Mouse (Mus musculus): Measurements from ENCODE around the gene Hmox1. TPM values are rescaled to one million over a fixed set of nuclear protein-coding genes. Genes with fewer than 3 reads are reported as not detected.
A peak's percentile ranks its signal among the peaks of the same experiment; 100 is the strongest.

Hmox1 gene
- polyA plus RNA-seq, 1 experiment from 2014 or later: 14.6 TPM

DNA sequence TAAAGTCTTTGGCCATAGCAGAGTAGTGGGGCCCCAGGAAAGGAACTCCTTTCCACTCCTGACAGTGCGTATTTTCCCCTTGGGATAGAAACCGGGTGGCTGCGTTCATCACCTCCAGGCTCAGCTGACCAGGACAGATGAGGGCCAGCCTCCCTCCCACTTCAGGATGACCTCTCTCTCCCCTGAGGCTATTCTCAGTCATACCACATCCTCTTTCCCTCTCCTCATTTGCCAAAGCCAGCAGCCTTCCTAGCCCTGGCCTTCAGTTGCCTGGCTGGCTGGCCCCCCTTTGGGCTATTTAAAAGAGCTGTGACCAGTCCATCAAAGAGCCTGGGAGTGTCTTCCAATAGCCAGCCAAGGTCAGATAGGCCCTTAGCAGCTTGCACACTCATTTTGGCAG, 30.1 kb upstream of the Hmox1 start:
- Histone ChIP-seq H3K9ac (ENCODE audit: low read length) (no peak overlapping the region), H3K4me1 (ENCODE audit: control insufficient read depth in 2 of 2, insufficient read depth in 2 of 2, low read length in 2 of 2) (peaks cover 2 to 8% of the 10 kb centered on the region in 2 experiments; a peak in 1 of 4 replicates), H3K36me3 (ENCODE audit: control insufficient read depth, insufficient read depth, low read length) (peaks cover 80% of the 10 kb centered on the region), H3K9me3 (ENCODE audit: control insufficient read depth, low read length) (no peaks in the 10 kb centered on the region), H3K27me3 (ENCODE audit: control insufficient read depth, insufficient read depth, low read length) (no peaks in the 10 kb centered on the region), H3K4me3 (ENCODE audit: control insufficient read depth in 1 of 2, insufficient read depth in 1 of 2, low read depth in 1 of 2, low read length in 2 of 2) (no peak overlapping the region), H3K27ac (replicated peaks in 1 of 2; ENCODE audit: control insufficient read depth in 1 of 2, insufficient read depth in 1 of 2, low read depth in 2 of 2, low read length in 2 of 2) (no peak overlapping the region), H3K4me2 (ENCODE audit: low read length) (no peak overlapping the region)
- 51% methylated on average over 3 of the region's 3 CpGs for WGBS
- ATAC-seq (ENCODE audit: insufficient number of reproducible peaks, insufficient read depth, low FRiP score, low read depth): no peak

DNA sequence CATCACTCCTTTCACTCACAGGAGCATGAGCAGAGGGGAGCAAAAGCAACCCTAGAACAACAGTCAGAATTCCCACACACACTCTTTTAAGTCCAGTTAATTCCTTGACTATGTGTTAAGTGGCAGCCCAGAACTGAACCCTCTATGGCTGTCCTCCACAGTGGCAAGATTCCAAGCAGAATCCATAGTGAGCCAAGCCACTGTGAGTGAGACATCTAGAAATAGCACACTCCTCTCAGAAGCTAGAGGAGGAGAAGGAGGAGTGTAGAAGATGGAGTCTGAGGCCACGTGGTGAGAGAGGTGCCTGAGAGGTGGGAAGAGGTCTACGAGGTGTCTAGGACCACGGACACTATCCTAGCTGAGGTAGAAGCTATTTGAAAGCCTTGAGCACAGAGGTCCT, 28.6 kb upstream of the Hmox1 start:
- no peak for ATAC-seq (ENCODE audit: insufficient number of reproducible peaks, insufficient read depth, low FRiP score, low read depth)
- H3K36me3 ChIP-seq (ENCODE audit: control insufficient read depth, insufficient read depth, low read length): peaks cover 73% of the 10 kb centered on the region

DNA sequence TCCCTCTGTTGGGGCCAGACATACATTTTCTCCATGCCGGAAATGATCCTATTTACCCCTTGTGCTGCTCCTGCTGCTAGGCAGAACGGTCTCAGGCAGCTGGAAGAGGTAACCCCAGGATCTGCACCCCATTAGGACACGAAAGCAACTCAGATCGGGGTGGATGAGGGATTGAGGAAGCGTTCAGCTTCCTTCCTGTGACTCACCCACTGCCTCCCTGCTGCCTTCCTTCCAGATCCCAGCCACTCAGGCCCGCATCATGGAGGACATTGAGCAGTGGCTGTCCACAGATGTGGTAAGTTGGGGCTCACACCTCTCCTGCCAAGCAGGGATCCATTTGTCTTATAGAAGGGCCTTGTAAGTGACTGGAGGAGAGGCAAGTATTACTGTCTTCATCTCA, 26.1 kb upstream of the Hmox1 start:
- ATAC-seq (ENCODE audit: insufficient number of reproducible peaks, insufficient read depth, low FRiP score, low read depth): no peak

More for the DNA sequence above, 28.6 kb upstream of the Hmox1 start:
- H3K4me2 ChIP-seq (ENCODE audit: low read length): no peak overlapping the region
- H3K4me3 ChIP-seq (ENCODE audit: control insufficient read depth in 1 of 2, insufficient read depth in 1 of 2, low read depth in 1 of 2, low read length in 2 of 2): no peak overlapping the region
- no peaks in the 10 kb centered on the region for H3K27me3 ChIP-seq (ENCODE audit: control insufficient read depth, insufficient read depth, low read length)
- no peaks in the 10 kb centered on the region for H3K9me3 ChIP-seq (ENCODE audit: control insufficient read depth, low read length)
- no peak overlapping the region for H3K27ac ChIP-seq (replicated peaks in 1 of 2; ENCODE audit: control insufficient read depth in 1 of 2, insufficient read depth in 1 of 2, low read depth in 2 of 2, low read length in 2 of 2)
- 65% methylated on average over 3 of the region's 3 CpGs for WGBS
- H3K9ac ChIP-seq (ENCODE audit: low read length): no peak overlapping the region
- H3K4me1 ChIP-seq (ENCODE audit: control insufficient read depth in 2 of 2, insufficient read depth in 2 of 2, low read length in 2 of 2): peaks cover 2 to 8% of the 10 kb centered on the region in 2 experiments; a peak in 1 of 4 replicates

DNA sequence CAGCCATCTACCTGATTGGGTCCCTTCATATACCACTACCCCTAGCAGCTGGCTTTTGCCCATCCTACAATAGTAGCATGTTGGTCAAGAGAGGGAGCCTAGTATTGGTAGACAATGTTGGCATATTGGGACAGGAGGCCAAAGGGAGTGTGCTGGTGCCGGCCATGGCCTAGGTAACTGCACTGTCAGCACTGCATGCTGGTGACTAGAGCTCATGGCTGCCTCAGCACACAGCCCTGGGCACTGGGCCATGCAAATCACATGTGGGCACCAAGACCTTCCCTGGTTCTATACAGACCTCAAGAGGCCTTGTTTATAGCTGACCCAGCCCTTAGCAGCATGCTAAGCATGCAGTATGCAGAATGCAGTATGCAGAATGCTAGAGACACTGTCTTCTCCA, 23.1 kb upstream of the Hmox1 start:
- no peak overlapping the region for H3K4me3 ChIP-seq (ENCODE audit: control insufficient read depth in 1 of 2, insufficient read depth in 1 of 2, low read depth in 1 of 2, low read length in 2 of 2)
- WGBS: 79% methylated on average over 1 of the region's 1 CpGs
- H3K9ac ChIP-seq (ENCODE audit: low read length): no peak overlapping the region
- 0 out of 2 replicates have a peak, but pooled peaks have one; percentile 27 for ATAC-seq (ENCODE audit: insufficient number of reproducible peaks, insufficient read depth, low FRiP score, low read depth)
- peaks cover 32% of the 10 kb centered on the region for H3K36me3 ChIP-seq (ENCODE audit: control insufficient read depth, insufficient read depth, low read length)
- H3K4me1 ChIP-seq (ENCODE audit: control insufficient read depth in 2 of 2, insufficient read depth in 2 of 2, low read length in 2 of 2): no peaks in the 10 kb centered on the region
- H3K27ac ChIP-seq (replicated peaks in 1 of 2; ENCODE audit: control insufficient read depth in 1 of 2, insufficient read depth in 1 of 2, low read depth in 2 of 2, low read length in 2 of 2): no peak overlapping the region
- no peaks in the 10 kb centered on the region for H3K9me3 ChIP-seq (ENCODE audit: control insufficient read depth, low read length)
- no peaks in the 10 kb centered on the region for H3K27me3 ChIP-seq (ENCODE audit: control insufficient read depth, insufficient read depth, low read length)
- no peak overlapping the region for H3K4me2 ChIP-seq (ENCODE audit: low read length)

More for the DNA sequence above, 26.1 kb upstream of the Hmox1 start:
- H3K36me3 ChIP-seq (ENCODE audit: control insufficient read depth, insufficient read depth, low read length): peaks cover 48% of the 10 kb centered on the region
- WGBS: 68% methylated on average over 6 of the region's 6 CpGs
- no peaks in the 10 kb centered on the region for H3K27me3 ChIP-seq (ENCODE audit: control insufficient read depth, insufficient read depth, low read length)
- H3K4me2 ChIP-seq (ENCODE audit: low read length): no peak overlapping the region
- H3K27ac ChIP-seq (replicated peaks in 1 of 2; ENCODE audit: control insufficient read depth in 1 of 2, insufficient read depth in 1 of 2, low read depth in 2 of 2, low read length in 2 of 2): no peak overlapping the region
- H3K9ac ChIP-seq (ENCODE audit: low read length): no peak overlapping the region
- H3K4me3 ChIP-seq (ENCODE audit: control insufficient read depth in 1 of 2, insufficient read depth in 1 of 2, low read depth in 1 of 2, low read length in 2 of 2): no peak overlapping the region
- H3K4me1 ChIP-seq (ENCODE audit: control insufficient read depth in 2 of 2, insufficient read depth in 2 of 2, low read length in 2 of 2): peaks cover 2 to 8% of the 10 kb centered on the region in 2 experiments; a peak in 1 of 4 replicates
- no peaks in the 10 kb centered on the region for H3K9me3 ChIP-seq (ENCODE audit: control insufficient read depth, low read length)

DNA sequence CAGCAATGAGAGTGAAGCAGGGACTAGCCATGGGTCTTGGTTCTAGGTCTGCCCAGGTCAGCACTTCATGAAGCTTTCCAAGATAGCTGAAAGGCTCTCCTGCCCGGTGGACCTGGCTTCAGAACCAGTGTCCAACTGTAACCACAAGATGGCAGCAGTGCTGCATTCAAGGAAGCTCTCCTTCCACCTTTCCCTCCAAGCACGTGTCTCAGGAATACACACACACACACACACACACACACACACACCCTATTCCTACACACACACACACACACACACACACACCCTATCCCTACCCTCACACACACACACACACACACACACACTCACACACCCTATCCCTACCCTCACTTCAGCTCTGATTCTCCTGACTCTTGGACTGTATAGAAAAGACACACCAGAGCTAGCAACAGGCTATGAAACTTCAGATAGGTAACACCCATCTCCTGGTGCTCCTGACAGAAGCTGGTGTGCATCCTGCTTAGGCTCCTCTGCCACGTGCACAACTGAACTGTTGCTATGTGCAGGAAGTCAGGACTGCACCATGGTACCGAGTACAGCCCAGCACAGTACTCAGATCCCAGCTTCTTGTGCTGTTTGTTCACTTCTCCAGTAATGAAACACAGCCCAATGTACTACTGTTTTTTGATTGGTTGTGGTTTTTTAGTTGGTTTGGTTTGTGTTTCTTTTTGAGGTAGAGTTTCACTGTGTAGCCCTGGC, 21.6 kb upstream of the Hmox1 start:
- ATAC-seq (ENCODE audit: insufficient number of reproducible peaks, insufficient read depth, low FRiP score, low read depth): peak; percentile 37
- no peaks in the 10 kb centered on the region for H3K27me3 ChIP-seq (ENCODE audit: control insufficient read depth, insufficient read depth, low read length)
- 30% methylated on average over 4 of the region's 4 CpGs for WGBS
- no peak overlapping the region for H3K4me2 ChIP-seq (ENCODE audit: low read length)
- peaks cover 18% of the 10 kb centered on the region for H3K36me3 ChIP-seq (ENCODE audit: control insufficient read depth, insufficient read depth, low read length)
- H3K9ac ChIP-seq (ENCODE audit: low read length): no peak overlapping the region
- H3K4me3 ChIP-seq (ENCODE audit: control insufficient read depth in 1 of 2, insufficient read depth in 1 of 2, low read depth in 1 of 2, low read length in 2 of 2): no peak overlapping the region
- H3K27ac ChIP-seq (replicated peaks in 1 of 2; ENCODE audit: control insufficient read depth in 1 of 2, insufficient read depth in 1 of 2, low read depth in 2 of 2, low read length in 2 of 2): no peak overlapping the region
- H3K4me1 ChIP-seq (ENCODE audit: control insufficient read depth in 2 of 2, insufficient read depth in 2 of 2, low read length in 2 of 2): no peaks in the 10 kb centered on the region
- H3K9me3 ChIP-seq (ENCODE audit: control insufficient read depth, low read length): no peaks in the 10 kb centered on the region

DNA sequence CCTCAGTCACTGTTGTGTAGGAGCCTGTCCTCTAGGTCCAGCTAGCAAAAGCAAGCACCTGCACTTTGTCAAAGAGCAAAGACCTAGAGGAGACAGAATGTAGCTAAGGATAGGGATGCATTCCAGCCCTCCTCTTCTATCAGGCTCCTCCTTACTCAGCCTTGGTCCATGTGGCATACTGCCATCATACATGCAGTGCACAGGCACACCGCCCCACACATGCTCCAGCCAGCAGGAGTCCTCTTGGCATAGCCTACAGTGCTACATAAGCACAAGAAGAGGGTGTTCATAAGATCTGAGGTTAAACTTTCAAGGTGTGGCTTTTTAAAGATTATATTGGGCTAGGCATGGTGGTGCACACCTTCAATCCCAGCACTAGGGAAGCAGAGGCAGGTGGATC, 18.5 kb upstream of the Hmox1 start:
- Histone ChIP-seq H3K4me3 (ENCODE audit: control insufficient read depth in 1 of 2, insufficient read depth in 1 of 2, low read depth in 1 of 2, low read length in 2 of 2) (no peak overlapping the region), H3K4me2 (ENCODE audit: low read length) (no peak overlapping the region), H3K36me3 (ENCODE audit: control insufficient read depth, insufficient read depth, low read length) (no peaks in the 10 kb centered on the region), H3K4me1 (ENCODE audit: control insufficient read depth in 2 of 2, insufficient read depth in 2 of 2, low read length in 2 of 2) (no peaks in the 10 kb centered on the region), H3K27me3 (ENCODE audit: control insufficient read depth, insufficient read depth, low read length) (no peaks in the 10 kb centered on the region), H3K9ac (ENCODE audit: low read length) (no peak overlapping the region), H3K9me3 (ENCODE audit: control insufficient read depth, low read length) (no peaks in the 10 kb centered on the region), H3K27ac (replicated peaks in 1 of 2; ENCODE audit: control insufficient read depth in 1 of 2, insufficient read depth in 1 of 2, low read depth in 2 of 2, low read length in 2 of 2) (no peak overlapping the region)
- 90% methylated on average over 1 of the region's 1 CpGs for WGBS
- ATAC-seq (ENCODE audit: insufficient number of reproducible peaks, insufficient read depth, low FRiP score, low read depth): no peak

DNA sequence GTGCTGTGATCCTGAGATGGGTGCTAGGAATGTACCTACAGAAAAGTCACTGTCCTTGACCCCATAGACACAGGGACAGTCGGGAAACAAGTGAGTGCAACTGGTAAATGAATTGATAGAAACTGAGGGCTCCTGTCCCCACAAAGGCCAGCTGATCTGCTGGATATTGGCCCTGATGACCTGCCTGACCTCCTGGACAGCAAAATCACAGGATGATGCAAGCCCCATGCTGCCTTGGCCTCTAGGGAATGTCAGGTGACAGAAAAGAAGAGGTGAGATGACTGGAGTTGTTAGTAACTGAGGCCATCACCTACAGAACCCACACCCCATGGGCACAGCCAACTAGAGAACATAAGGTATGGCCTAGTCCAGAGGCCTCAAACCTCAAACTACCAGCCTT, 15.2 kb upstream of the Hmox1 start:
- no peak overlapping the region for H3K27ac ChIP-seq (replicated peaks in 1 of 2; ENCODE audit: control insufficient read depth in 1 of 2, insufficient read depth in 1 of 2, low read depth in 2 of 2, low read length in 2 of 2)
- H3K9me3 ChIP-seq (ENCODE audit: control insufficient read depth, low read length): no peaks in the 10 kb centered on the region
- H3K4me2 ChIP-seq (ENCODE audit: low read length): no peak overlapping the region
- no peaks in the 10 kb centered on the region for H3K27me3 ChIP-seq (ENCODE audit: control insufficient read depth, insufficient read depth, low read length)
- no peaks in the 10 kb centered on the region for H3K4me1 ChIP-seq (ENCODE audit: control insufficient read depth in 2 of 2, insufficient read depth in 2 of 2, low read length in 2 of 2)
- no peaks in the 10 kb centered on the region for H3K36me3 ChIP-seq (ENCODE audit: control insufficient read depth, insufficient read depth, low read length)
- no peak overlapping the region for H3K9ac ChIP-seq (ENCODE audit: low read length)
- 69% methylated on average over 1 of the region's 1 CpGs for WGBS
- no peak overlapping the region for H3K4me3 ChIP-seq (ENCODE audit: control insufficient read depth in 1 of 2, insufficient read depth in 1 of 2, low read depth in 1 of 2, low read length in 2 of 2)
- ATAC-seq (ENCODE audit: insufficient number of reproducible peaks, insufficient read depth, low FRiP score, low read depth): no peak

DNA sequence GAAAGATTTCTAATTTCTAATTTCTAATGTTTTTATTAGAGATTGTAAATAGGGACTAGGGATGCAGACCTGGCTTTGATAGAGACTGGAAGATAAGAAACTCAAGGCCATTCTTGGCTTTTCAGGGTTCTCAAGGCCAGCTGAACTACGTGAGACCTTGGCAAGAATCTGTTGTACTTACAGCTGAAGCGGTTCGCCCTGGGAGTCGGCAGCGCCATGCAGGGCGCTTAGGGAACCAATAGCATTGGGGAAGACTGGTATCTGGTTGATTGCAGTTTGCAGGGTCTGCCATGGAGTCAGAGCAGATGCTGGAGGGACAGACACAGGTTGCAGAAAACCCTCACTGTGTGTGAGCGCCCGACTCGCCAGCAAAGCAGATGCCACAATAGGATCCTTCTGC, 14.6 kb upstream of the Hmox1 start:
- Histone ChIP-seq H3K4me1 (ENCODE audit: control insufficient read depth in 2 of 2, insufficient read depth in 2 of 2, low read length in 2 of 2) (no peaks in the 10 kb centered on the region; a peak in 1 of 4 replicates), H3K4me3 (ENCODE audit: control insufficient read depth in 1 of 2, insufficient read depth in 1 of 2, low read depth in 1 of 2, low read length in 2 of 2) (no peak overlapping the region), H3K36me3 (ENCODE audit: control insufficient read depth, insufficient read depth, low read length) (no peaks in the 10 kb centered on the region), H3K4me2 (ENCODE audit: low read length) (no peak overlapping the region), H3K9me3 (ENCODE audit: control insufficient read depth, low read length) (no peaks in the 10 kb centered on the region), H3K9ac (ENCODE audit: low read length) (no peak overlapping the region), H3K27ac (replicated peaks in 1 of 2; ENCODE audit: control insufficient read depth in 1 of 2, insufficient read depth in 1 of 2, low read depth in 2 of 2, low read length in 2 of 2) (no peak overlapping the region), H3K27me3 (ENCODE audit: control insufficient read depth, insufficient read depth, low read length) (no peaks in the 10 kb centered on the region)
- 91% methylated on average over 9 of the region's 9 CpGs for WGBS
- no peak for ATAC-seq (ENCODE audit: insufficient number of reproducible peaks, insufficient read depth, low FRiP score, low read depth)

Data from heart, embryonic 14.5 days (tissue).